Mouse (Mus musculus) kidney, adult 2 months (tissue): Measurements from ENCODE around the gene Anapc7.

Source experiments
- CTCF ChIP-seq: fragments of 200-500 bp; conservative IDR thresholded peaks from 2 replicates; pipeline ENCODE4 v1.5.1; 2011; ENCODE audit warnings: low read depth, mild to moderate bottlenecking, control low read depth, low read length, moderate library complexity, mixed read lengths; ENCODE audit not compliant: insufficient read depth, insufficient read length
- POLR2A ChIP-seq: fragments of 200-500 bp; IDR thresholded peaks from one replicate; pipeline ENCODE4 v1.6.1; 2011; ENCODE audit warnings: low read depth, low read length, control low read depth

DNA sequence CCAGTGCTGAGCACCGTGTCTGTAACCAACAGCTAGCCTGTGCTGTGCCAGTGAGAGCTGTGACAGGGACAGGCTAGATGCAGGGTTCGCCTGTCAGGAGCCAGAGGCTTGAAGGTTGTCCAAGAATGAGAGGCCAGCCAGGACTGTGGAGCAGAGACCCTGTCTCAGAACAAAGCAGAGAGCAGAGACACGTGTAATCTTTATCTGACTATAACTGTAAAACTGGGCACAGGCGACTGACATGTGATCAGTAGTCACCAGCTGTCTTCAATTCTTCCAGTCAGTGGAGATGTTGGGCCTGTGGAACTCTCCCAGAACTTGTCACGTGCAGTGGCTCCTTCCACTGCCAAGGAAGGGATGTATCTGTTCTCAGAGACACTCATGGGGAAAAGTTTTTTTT, 18.7 kb upstream of the Anapc7 start:
- TF ChIP-seq POLR2A, result no peak
- no peak for TF ChIP-seq CTCF
